Mouse (Mus musculus) layer of hippocampus, adult 8-10 months (tissue): ENCODE results near the gene Hdac7. TPM values are rescaled to one million over a fixed set of nuclear protein-coding genes. Genes with fewer than 3 reads are reported as not detected.
A peak's percentile ranks its signal among the peaks of the same experiment; 100 is the strongest.

Experiments used
- DNase-seq, 2 experiments: peaks; one replicate each; pipeline ENCODE4 v3.0.0; 2022; ENCODE audit warnings: low spot score in 2 of 2
- total RNA-seq, 4 experiments: library from RNA; stranded (reverse); gene quantifications; 2 replicates each; pipeline ENCODE4 v1.2.4; 2022

Hdac7 gene
- total RNA-seq, 4 experiments from 2014 or later: 28.0 to 41.5 (median 34.1) TPM

DNA sequence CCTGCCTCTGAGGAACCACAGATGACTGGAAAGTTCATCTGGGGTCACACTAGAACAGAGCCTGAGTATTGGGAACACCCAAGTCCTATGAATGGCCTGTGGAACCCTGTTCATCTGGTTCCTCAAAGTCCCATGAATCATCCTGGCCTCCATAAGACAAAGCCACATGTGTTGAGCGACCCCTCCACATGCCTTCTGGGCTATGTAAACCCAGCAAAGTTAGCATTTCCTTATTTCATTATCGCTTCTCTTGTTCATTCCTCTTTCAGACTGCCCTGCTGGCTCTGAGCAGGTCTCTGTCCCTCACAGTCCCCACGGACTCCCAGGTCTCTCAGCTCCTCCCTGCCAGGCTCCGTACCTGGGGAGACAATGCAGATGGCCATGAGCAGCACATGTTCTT is 14.1 kb upstream of the Hdac7 start:
- DNase-seq: no peak

- DNase-seq: no peak
Measured at GRCm38 (mm10) chr15:97854551-97854950, 10.2 kb upstream of the Hdac7 start.

DNA sequence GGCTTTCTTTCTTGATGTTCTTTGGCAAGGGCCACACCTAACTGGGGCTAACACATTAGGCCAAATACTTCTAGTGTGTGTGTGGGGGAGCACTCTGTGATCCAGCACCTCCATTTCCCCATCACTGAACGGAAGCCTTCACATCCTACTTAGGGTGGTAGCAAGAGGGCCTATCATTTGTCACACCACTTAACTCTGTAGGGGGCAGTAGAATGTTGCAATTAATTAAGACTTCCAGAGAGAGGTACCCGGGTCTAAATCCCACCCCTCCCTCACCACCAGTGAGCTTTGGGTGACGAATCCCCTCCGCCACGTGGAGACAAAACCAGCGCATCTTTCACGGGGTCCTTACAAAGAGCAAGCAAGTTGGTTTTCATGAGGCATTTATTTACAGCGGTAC is 9.8 kb upstream of the Hdac7 start:
- DNase-seq: no peak

DNA sequence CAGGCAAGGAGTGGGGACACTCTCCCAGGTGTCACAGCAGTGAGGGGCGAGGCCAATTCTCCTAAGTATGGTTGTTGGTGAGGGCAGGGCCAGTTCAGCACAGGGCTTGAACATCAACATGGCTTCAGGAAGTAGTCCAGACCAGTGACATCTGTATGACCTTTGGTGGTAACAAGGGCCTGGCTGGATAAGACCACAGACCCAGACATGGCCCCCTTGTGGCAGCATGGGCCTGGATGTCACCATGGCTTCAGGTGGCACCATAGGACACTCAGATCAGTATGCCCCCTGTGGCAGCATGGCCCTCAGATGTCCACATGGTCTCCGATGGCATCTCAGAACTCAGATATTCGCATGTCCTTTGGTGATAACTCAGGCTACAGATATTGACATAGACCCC is 8.0 kb upstream of the Hdac7 start:
- DNase-seq: no peak

DNA sequence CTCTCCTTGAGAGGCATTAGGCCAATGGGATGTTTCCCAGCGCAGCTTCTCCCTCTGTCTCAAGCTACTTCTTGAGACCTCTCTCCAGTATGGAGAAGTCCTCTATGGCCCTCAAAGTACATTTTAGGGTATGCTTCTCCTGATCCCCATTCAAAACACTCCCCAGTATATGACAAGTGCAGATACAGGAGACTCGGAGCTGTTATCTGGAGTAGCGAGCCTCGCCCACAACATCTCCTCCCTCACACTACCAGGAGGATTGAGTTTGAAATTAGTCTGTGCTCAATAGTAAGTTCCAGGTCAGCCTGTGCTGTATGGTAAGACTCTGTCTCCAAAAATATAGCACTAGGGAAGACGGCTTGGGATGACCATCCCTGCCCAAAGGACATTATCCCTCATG is 6.7 kb upstream of the Hdac7 start:
- no peak for DNase-seq

DNA sequence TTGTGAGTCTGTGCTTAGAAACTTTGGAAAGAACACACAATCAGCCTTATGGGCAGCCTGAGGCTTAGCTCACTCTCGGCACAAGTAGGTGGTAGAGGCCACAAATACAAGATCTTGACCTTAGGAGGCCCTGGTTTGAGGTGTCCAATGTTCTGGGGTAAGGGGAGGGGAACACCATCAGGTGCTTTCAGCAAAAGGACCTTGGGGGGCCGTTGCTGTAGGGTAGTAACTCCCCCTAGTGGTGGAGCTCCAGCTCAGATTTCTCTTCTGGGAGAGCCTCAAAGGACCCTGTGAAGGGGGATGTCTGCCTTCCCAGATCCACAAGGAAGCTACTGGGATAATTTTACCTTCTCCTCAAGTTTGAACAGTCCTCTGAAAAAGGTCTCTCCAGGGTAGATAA is 6.1 kb upstream of the Hdac7 start:
- DNase-seq: no peak

DNA sequence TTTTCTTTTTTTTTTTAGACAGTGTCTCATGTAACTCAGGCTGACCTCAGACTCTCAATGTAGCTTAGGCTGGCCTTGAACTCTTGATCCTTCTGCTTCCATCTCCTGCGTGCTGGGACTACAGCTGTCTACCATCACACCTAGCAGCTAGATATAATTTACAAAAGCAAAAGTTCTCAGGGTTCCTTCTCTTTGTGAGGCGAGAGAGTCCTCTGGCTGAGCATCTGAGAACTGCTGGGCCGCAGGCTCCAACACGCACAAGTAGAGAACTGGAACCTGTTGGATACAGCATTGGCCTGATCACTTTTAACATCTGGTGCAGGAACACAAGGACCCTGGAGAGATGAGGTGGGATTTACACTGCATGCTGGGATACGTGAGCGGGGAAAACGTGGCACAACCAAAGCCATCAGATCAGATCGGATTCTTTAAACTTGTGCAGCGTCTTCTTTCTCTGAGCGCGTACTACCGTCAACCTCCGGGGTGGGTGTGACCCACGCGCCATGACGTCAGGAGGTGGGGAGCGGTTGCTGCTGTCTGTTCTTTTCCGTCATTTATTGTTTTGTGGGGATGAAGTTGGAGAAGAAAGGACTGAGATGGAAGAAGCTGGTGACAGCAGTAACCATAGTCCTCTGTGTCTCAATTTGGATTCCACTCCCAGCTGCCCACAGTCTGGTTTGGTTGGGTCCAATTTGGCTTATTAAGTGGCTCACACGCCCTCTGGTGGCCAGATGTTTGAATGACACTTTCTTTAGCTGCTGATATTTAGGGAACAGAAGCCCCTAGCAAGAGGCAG is 5.0 kb upstream of the Hdac7 start:
- DNase-seq: peak; percentile 85 to 93

DNA sequence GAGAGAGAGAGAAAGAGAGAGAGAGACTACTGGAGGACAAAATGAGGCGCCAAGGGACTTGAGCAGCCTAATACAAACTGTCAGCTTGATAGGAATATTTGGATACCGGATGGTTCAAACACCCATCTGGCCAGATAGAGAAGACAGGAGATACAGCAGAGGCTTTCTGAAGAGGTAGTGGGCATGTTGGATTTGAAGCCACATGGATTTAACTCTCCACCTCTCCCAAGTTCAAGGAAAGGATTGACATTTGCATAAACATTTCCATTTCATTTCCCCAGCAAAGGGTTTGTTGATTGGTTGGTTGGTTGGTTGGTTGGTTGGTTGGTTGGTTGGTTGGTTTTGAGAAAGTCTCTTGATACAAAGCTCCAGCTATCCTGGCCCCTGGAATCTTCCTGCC is 3.6 kb upstream of the Hdac7 start:
- no peak for DNase-seq

- DNase-seq: no peak
Measured at GRCm38 (mm10) chr15:97847285-97847684, 3.0 kb upstream of the Hdac7 start.

- DNase-seq: no peak
Measured at GRCm38 (mm10) chr15:97846121-97846882, 2.0 kb upstream of the Hdac7 start.

- no peak for DNase-seq
Measured at GRCm38 (mm10) chr15:97843247-97843651, 1.1 kb downstream of the Hdac7 start.

DNA sequence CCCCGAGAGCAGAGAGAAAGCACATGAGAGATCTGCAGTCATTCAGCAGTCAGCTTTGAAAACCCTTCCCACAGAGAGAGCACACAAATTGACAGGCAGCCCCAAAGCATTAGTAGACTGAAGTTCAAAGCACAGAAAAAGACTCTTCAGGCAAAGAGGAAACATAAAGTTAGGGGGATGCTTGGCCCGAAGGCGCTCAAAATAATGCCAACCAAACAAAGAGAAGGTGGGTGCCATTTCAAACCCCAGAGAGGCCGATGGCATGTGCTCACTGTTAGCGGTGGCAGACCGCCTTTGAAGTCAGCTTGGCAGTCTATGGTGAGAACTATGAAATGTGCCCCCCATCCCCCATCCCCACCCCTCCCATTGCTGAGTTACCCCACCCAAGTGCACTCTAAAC is 2.2 kb downstream of the Hdac7 start:
- no peak for DNase-seq

GRCm38 (mm10) chr15:97841383-97841782 is 2.9 kb downstream of the Hdac7 start:
- no peak for DNase-seq

DNA sequence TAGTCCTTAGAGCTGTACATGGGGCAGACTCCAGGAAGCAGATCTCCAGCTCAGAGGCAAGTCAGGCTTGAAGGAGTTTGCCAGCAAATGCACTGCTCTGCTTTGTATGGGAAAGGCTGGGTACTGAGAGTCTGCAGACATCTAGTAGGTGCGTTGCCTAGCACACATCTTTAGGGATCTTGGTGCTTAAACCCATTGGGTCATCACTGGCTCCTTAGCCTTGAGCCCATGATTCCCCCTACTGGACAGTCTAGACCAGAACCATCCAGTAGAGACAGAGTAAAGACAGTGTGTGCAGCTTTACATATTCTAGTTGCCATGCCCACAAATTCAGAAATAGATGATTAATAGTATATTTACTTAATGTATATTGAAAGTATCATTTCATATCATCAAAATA is 3.5 kb downstream of the Hdac7 start:
- DNase-seq: no peak

GRCm38 (mm10) chr15:97839991-97840455 is 4.3 kb downstream of the Hdac7 start:
- no peak for DNase-seq

- DNase-seq: no peak
Measured at GRCm38 (mm10) chr15:97839473-97839872, 4.8 kb downstream of the Hdac7 start.

DNA sequence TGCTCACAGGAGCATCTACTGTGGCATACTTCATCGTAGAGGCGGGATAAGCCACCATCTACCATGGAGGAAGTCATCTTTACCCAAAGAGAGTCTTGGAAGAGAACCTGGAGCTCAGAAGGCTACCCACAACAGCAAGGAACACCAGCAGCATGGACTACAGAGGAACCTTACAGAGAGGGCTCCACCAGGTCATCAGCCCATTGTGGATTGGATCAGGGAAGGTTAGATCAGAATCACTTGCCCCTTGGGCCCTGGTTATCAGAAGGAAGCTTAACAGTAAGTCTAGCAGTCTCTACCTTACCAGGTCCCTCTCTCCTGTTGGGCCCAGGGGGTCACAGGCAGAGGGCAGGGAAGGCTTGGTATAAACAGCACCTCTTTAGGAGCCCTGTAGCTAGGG is 5.3 kb downstream of the Hdac7 start:
- no peak for DNase-seq

DNA sequence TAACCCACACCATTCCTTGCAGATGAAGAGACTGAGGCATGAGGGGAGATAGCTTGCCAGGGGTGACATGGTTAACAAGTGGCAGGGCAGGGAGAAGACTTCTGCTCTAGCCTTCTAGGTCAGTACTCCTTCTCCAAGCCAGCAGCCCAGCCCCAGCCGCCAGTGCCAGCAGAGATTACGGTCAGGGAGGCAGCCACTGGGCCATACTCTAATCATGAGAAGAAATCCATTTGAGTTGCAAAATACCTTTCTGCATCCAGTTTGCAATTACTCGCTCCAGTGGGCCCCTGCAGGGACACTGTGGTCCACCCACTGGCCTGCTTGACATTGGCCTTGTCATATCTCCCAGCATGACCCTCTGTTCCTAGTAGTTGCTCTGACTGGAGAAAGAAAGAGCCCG is 5.9 kb downstream of the Hdac7 start:
- DNase-seq: no peak

- no peak for DNase-seq
Measured at GRCm38 (mm10) chr15:97837491-97838061, 6.7 kb downstream of the Hdac7 start.

DNA sequence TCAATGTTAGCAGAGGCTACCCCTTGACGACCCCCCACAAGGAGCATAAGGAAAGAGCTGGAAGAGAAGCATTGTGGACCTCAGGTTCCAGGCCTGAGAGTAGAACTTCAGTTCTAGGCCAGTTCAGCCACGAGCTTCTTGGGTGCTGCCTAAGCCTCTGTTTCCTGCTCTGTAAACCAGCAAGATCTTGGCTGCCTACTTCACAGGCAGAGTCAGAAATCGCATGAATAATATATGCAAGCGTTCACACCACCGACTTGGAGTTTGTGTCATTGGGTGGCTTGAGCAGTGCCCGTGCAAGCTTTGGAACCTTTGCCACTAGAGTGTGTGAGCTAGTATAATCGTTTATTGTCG is 7.4 kb downstream of the Hdac7 start:
- DNase-seq: no peak

DNA sequence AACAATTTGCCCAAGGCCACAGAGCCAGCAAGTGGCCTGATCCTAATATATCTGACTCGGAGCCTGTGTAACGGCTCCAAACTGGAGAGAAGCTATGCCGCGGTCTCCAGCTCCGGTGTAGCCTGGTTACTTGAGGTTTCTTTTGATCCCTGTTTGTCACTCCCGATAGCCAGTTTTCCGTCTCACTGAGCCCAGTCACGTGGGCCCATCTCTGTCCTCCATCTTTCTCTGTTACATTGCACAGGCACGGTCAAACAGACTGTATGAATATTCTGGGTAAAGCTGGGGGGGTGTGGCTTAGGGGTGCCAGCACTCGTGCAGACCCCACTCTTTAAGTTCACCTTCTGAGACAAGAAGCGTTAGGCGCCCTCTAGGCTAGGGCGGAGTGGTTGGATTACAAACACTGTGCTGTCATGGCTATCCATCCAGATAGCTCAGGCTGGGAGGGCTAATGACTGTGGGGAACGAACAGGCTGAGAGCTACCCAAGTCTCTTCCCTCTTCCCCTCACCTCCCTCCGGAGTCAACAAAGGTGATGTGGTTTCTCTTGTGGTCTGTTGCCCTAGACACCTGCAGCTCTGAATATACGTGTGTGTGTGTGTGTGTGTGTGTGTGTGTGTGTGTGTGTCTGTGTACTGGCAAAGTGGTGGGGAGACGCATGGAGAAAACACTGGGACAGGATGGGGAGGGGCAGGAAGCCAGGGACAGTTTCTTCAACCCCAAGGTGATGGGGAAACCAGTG is 8.0 kb downstream of the Hdac7 start:
- DNase-seq: no peak
